In the genomic region with DNA sequence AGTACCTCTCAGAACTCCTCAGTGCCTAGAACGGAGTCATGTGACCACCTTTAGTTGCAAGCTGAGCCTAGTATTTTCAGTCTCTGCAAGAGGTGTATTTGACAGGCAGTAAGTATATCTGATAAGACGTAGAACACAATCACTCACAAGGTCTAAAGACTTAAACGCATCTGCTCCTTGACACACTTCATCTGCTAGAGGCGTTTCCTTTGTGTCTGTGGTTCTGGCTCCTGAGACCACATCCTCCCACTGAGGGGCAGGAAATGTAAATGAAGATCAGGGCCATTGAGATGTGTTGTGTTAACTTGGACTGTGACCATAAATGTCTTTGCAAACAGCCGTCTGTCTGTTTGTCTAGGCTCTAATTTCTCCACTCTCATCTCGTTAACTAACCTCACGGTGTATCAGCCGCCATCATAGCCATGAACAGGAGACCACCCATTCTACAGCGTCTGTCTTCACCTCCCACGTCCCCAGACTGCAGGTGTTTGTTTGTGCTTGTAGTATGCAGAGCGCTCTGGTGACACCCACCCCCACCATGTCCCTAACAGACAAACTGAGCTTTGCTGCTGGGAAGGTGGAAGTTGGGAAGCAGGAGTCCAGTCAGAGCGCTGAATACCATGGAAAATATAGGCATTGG, we compare ENCODE assay signal across 17 mouse cellular contexts. TPM values are rescaled to one million over a fixed set of nuclear protein-coding genes. Genes with fewer than 3 reads are reported as not detected.
DNase-seq lines count a peak whose midpoint lies in the region; ATAC-seq and TF ChIP-seq lines count a peak whose summit lies in the region.
"Had no signal": no experiment of that assay in that cellular context is flagged by ENCODE, and none has a peak within 500 bp of the region (broad histone marks: within the 10 kb centered on the region; RNA-seq: fewer than 3 reads in every experiment).

No protein-coding gene starts in this region.

- in situ Hi-C loops in CH12.LX (cut with MboI; ENCODE audit: low pct_ligation_motif_present, low pct_unique_long_range_greater_than_20kb, low sequenced_read_pairs), result loop anchor here (25.0 kb wide), 1 partner anchor 421 kb away; no protein-coding TSS in a partner anchor

- H3K79me2 ChIP-seq in CH12.LX (replicated peaks; ENCODE audit: control insufficient read depth, extremely low read depth, insufficient read depth, poor library complexity, severe bottlenecking), result no peaks in the 10 kb centered on the region

- H3K36me3 ChIP-seq in kidney, postnatal 0 days (ENCODE audit: insufficient read depth, low read length), result no peaks in the 10 kb centered on the region
- no peaks in the 10 kb centered on the region for H3K36me3 ChIP-seq in CH12.LX (replicated peaks in 1 of 2; ENCODE audit: control insufficient read depth in 1 of 2, insufficient read depth in 1 of 2, low read length in 1 of 2)
- H3K36me3 ChIP-seq: heart, embryonic 15.5 days; limb, embryonic 15.5 days; lung, embryonic 15.5 days; midbrain, embryonic 13.5 days; neural tube, embryonic 13.5 days had no signal

- intact Hi-C loops in left cerebral cortex, adult 2 months (cut with DNase I), result loop anchor here (10.0 kb wide), 1 partner anchor 403 kb away; a partner anchor contains a TSS

- TF ChIP-seq CTCF in kidney, postnatal 0 days (IDR thresholded peaks at IDR 0.05; ENCODE audit: low read depth), result no peak
- no peak for TF ChIP-seq CTCF in CH12.LX (conservative IDR thresholded peaks at IDR 0.05 in 1 of 2, IDR thresholded peaks at IDR 0.05 in 1 of 2; ENCODE audit: low read depth in 2 of 2, low read length in 2 of 2)
- TF ChIP-seq CTCF in left cerebral cortex, adult 2 months (IDR thresholded peaks at IDR 0.05), result no peak

- no peaks in the 10 kb centered on the region for H3K9me3 ChIP-seq in kidney, postnatal 0 days (replicated peaks; ENCODE audit: low read length)
- no peaks in the 10 kb centered on the region for H3K9me3 ChIP-seq in CH12.LX (replicated peaks; ENCODE audit: low read length)
- H3K9me3 ChIP-seq: heart, embryonic 15.5 days; limb, embryonic 15.5 days; lung, embryonic 15.5 days; midbrain, embryonic 13.5 days; neural tube, embryonic 13.5 days had no signal

- no peak for TF ChIP-seq EP300 in CH12.LX (IDR thresholded peaks at IDR 0.05; ENCODE audit: low read length)

- TF ChIP-seq POLR2A in CH12.LX (IDR thresholded peaks at IDR 0.05; ENCODE audit: low read depth, low read length), result no peak

- no peaks in the 10 kb centered on the region for H3K27me3 ChIP-seq in kidney, postnatal 0 days (ENCODE audit: insufficient read depth, low read length)
- H3K27me3 ChIP-seq in CH12.LX (replicated peaks), result peaks cover 62% of the 10 kb centered on the region
- H3K27me3 ChIP-seq: lung, embryonic 15.5 days; neural tube, embryonic 13.5 days had no signal

- no peak overlapping the region for H3K27ac ChIP-seq in kidney, postnatal 0 days
- no peak overlapping the region for H3K27ac ChIP-seq in CH12.LX (ENCODE audit: insufficient read depth, low read depth)
- H3K27ac ChIP-seq in left cerebral cortex, adult 2 months, result no peak overlapping the region
- H3K27ac ChIP-seq: heart, embryonic 15.5 days; limb, embryonic 15.5 days; lung, embryonic 15.5 days; midbrain, embryonic 13.5 days; neural tube, embryonic 13.5 days had no signal

- 0 out of 2 replicates have a peak, but pooled peaks cover 3% of the 10 kb centered on the region for H3K4me1 ChIP-seq in kidney, postnatal 0 days (replicated peaks; ENCODE audit: insufficient read depth, low read length)
- peaks cover 6 to 16% of the 10 kb centered on the region in 2 experiments for H3K4me1 ChIP-seq in CH12.LX (ENCODE audit: control insufficient read depth in 1 of 2, insufficient read depth in 2 of 2)
- H3K4me1 ChIP-seq: heart, embryonic 15.5 days; limb, embryonic 15.5 days; lung, embryonic 15.5 days had no signal

- TF ChIP-seq RAD21 in CH12.LX (IDR thresholded peaks at IDR 0.05; ENCODE audit: low read depth, low read length), result no peak

- no peak overlapping the region for H3K4me2 ChIP-seq in kidney, postnatal 0 days (ENCODE audit: low read length)
- no peak overlapping the region for H3K4me2 ChIP-seq in CH12.LX (ENCODE audit: insufficient read depth, low read depth, poor library complexity, severe bottlenecking)
- H3K4me2 ChIP-seq: heart, embryonic 15.5 days; limb, embryonic 15.5 days; lung, embryonic 15.5 days; midbrain, embryonic 13.5 days; neural tube, embryonic 13.5 days had no signal

- no peak overlapping the region for H3K4me3 ChIP-seq in kidney, postnatal 0 days (replicated peaks; ENCODE audit: low read depth, low read length)
- H3K4me3 ChIP-seq in CH12.LX (replicated peaks in 1 of 3; ENCODE audit: low read depth in 2 of 3, low read length in 2 of 3, poor library complexity in 1 of 3), result no peak overlapping the region
- no peak overlapping the region for H3K4me3 ChIP-seq in left cerebral cortex, adult 2 months
- H3K4me3 ChIP-seq: heart, embryonic 15.5 days; limb, embryonic 15.5 days; lung, embryonic 15.5 days; midbrain, embryonic 13.5 days; neural tube, embryonic 13.5 days had no signal

- no peak overlapping the region for H3K9ac ChIP-seq in kidney, postnatal 0 days (ENCODE audit: low read depth, low read length)
- no peak overlapping the region for H3K9ac ChIP-seq in CH12.LX (ENCODE audit: insufficient read depth, low read depth)
- H3K9ac ChIP-seq: heart, embryonic 15.5 days; limb, embryonic 15.5 days; lung, embryonic 15.5 days; midbrain, embryonic 13.5 days; neural tube, embryonic 13.5 days had no signal

- no peak for ATAC-seq in kidney, postnatal 0 days (replicated peaks; ENCODE audit: low FRiP score, low read depth)
- ATAC-seq: hindbrain, embryonic 16.5 days; midbrain, embryonic 13.5 days had no signal

- 31% methylated on average over 12 of the region's 12 CpGs for WGBS in kidney, postnatal 0 days

- peak; percentile 41 for DNase-seq in kidney, postnatal 0 days (ENCODE audit: low spot score)
- DNase-seq in kidney, postnatal 25 days, result no peak
- DNase-seq in CH12.LX (ENCODE audit: extremely low read depth), result peak; percentile 35
- peak; percentile 91 for DNase-seq in naive thymus-derived CD4-positive, alpha-beta T cell, adult 2 months (ENCODE audit: low read depth)
- peak; percentile 94 for DNase-seq in thymus, postnatal 0 days (ENCODE audit: low spot score)
- DNase-seq in adrenal gland, adult 2 months, result no peak
- DNase-seq in ovary, adult 18-20 months (ENCODE audit: low spot score), result no peak
- no peak for DNase-seq in left cerebral cortex, adult 2 months (ENCODE audit: extremely low spot score in 1 of 2, low spot score in 2 of 2)
- DNase-seq: adrenal gland, postnatal 25 days; kidney, postnatal 36 days; right cerebral cortex, adult 18-20 months had no signal

- dilution Hi-C loops in CH12.LX (cut with MboI; ENCODE audit: extremely low pct_ligation_motif_present, extremely low pct_unique_long_range_greater_than_20kb, low sequenced_read_pairs), result no loop called here

TF ChIP-seq in CH12.LX, 34 proteins besides CTCF, POLR2A, EP300 and RAD21:
- TF ChIP-seq ZKSCAN1 (IDR thresholded peaks at IDR 0.05; ENCODE audit: borderline replicate concordance, low read depth, low read length), result no peak
- TF ChIP-seq NRF1 (IDR thresholded peaks at IDR 0.05; ENCODE audit: low read depth, low read length), result no peak
- no peak for TF ChIP-seq JUND (conservative IDR thresholded peaks at IDR 0.05; ENCODE audit: low read depth, low read length)
- no peak for TF ChIP-seq SIN3A (IDR thresholded peaks at IDR 0.05; ENCODE audit: low read length)
- no peak for TF ChIP-seq HCFC1 (IDR thresholded peaks at IDR 0.05; ENCODE audit: low read depth, low read length)
- no peak for TF ChIP-seq MAZ (IDR thresholded peaks at IDR 0.05; ENCODE audit: low read depth, low read length)
- TF ChIP-seq USF1 (IDR thresholded peaks at IDR 0.05; ENCODE audit: low read depth, low read length), result no peak

RNA-seq across cellular contexts. Expression of a gene that starts 22.7 kb away (rescaled TPM):
- 7.6 and 8.7 TPM in 2 replicates for polyA plus RNA-seq in kidney, postnatal 0 days (2015; fragmentation: Nextera tagmentation; extraction: Ambion mirVana)
- not detected in 2 replicates for total RNA-seq in CH12.LX (2012; rRNA removed)
- not detected in 2 replicates for total RNA-seq in CH12.LX (2014; rRNA removed)
- not detected in 2 replicates for polyA plus RNA-seq in CH12.LX (2012; ENCODE audit: insufficient read length, low read depth)
- 376 and 450 TPM in 2 replicates for polyA plus RNA-seq in thymus, postnatal 0 days (2015; fragmentation: Nextera tagmentation; extraction: Ambion mirVana)
- 1 to 10 TPM; 5.5 to 6.5 TPM for total RNA-seq in adrenal gland, adult 2 months (2021)
- 2.9 and 3.3 TPM in 2 replicates for polyA plus RNA-seq in adrenal gland, adult 2 months (2012; rRNA removed)
- 1 to 10 TPM; 1.8 to 2.0 TPM for total RNA-seq in left cerebral cortex, adult 2 months (2021)

Comparison
In these comparisons a context has a peak if more than half of its experiments do, and no peak if none do; other contexts are left out.
1. DNase-seq: peak in kidney, postnatal 0 days (single experiment), CH12.LX (single experiment), naive thymus-derived CD4-positive, alpha-beta T cell, adult 2 months (single experiment) and thymus, postnatal 0 days (single experiment); none in kidney, postnatal 25 days (0 of 2), adrenal gland, adult 2 months (single experiment), ovary, adult 18-20 months (single experiment) and left cerebral cortex, adult 2 months (0 of 2).
2. RNA of a gene that starts 22.7 kb away (polyA plus RNA-seq): 376 to 450 TPM in thymus, postnatal 0 days; 7.6 to 8.7 TPM in kidney, postnatal 0 days, 2.9 to 3.3 TPM in adrenal gland, adult 2 months and not detected in CH12.LX; every median in the first group is over 10 times any median in the second.